Mouse (Mus musculus): Measurements from ENCODE around the gene Scml4. TPM values are rescaled to one million over a fixed set of nuclear protein-coding genes. Genes with fewer than 3 reads are reported as not detected.

The Scml4 gene
- polyA plus RNA-seq, 1 experiment: 1.9 TPM

DNA sequence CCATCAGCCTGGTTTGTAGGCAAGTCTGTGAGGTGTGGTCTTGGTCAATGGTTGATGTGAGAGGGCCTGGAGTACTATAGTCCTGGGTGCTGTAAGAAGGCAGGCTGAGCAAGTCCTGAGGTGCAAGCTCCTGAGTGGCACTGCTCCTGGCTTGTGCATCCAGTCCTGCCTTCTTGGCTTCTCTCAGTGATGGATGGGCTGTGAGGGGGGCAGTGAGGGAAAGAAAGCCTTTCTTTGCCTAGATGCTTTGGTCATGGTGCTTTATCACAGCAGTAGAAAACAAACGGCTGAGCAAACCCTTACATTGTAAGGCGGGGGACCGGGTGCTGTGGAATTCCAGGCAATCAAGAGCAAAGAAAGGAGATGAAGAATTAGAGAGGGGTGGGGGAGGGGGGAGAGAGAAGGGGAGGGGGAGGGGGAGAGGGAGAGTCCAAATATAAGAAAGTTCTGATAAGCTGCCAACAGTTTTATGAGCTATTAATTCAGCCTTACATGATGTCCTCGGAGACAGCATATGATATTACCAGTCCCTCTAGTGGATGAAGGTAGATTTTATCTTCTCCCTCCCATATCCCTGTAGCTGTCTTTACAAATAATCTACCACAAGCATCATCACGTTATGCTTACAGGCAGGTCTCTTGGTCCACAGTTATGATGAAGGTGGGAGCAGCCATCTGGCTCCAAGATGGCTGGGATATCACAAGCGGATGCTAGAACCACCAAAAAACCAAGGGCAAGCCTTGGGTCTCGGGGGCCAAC lies 121.0 kb downstream of the Scml4 start:
- no peak for DNase-seq (ENCODE audit: extremely low spot score in 1 of 2, low spot score in 1 of 2)

DNA sequence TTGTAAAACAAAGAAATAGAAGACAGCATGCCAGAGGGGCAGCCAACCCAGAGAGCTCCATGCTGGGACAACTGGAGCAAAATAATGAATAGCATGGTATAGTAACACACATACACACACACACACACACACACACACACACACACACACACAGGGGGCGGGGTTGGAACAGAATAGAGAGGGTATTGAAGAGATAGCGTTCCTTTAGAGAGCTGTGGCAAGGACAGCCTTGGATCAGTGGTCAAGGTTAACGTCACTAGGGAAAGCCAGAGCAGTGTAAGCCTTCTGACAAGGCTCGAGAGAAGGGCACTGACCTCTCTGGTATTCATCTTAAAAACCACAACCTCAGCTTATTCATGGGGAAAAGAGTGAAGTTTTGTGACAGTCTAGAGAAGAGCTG lies 124.7 kb downstream of the Scml4 start:
- no peak for DNase-seq (ENCODE audit: extremely low spot score in 1 of 2, low spot score in 1 of 2)

DNA sequence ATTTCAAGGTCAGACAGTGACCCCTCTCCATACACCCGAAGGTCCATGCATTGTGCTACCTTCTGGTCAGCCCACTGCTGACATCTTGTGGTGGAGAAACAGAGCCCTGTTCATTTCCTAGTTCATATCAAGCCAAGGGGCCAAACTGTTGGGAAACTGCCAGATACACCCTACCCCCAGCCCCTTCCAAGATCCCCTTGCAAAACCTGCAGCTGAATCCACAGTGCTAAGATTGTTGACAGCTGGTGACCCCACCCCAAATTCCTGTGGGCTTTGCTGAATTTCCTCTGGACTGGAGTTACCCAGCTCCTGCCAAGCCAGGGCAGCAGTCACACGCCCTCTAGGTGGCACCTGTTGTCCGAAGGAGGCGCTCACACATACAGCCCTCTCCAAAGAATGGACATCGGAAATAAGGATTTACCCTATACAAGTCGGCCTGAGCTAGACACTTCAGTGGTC lies 127.5 kb downstream of the Scml4 start:
- peak in 1 of 2 experiments; percentile 29 for DNase-seq (ENCODE audit: extremely low spot score in 1 of 2, low spot score in 1 of 2)

DNA sequence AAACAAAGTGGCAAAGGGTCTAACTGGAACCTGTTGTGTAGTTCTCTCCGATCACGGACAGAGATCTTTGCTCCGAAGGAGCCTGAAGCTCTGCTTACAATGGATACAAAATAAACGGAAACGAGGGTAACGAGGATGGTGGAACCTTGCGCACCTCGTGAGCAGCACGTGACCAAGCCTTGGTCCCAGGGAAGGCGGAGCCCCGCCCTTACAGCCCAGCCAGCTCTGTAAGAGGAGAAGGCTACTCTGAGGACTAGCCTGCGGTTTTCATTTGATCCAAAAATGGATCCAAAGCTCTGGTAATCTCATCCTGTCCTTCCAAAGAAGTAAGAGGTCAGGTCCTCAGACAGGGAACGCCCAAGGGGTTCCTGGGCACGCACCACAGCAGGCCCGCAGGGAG lies 128.5 kb downstream of the Scml4 start:
- DNase-seq (ENCODE audit: extremely low spot score in 1 of 2, low spot score in 1 of 2): no peak

DNA sequence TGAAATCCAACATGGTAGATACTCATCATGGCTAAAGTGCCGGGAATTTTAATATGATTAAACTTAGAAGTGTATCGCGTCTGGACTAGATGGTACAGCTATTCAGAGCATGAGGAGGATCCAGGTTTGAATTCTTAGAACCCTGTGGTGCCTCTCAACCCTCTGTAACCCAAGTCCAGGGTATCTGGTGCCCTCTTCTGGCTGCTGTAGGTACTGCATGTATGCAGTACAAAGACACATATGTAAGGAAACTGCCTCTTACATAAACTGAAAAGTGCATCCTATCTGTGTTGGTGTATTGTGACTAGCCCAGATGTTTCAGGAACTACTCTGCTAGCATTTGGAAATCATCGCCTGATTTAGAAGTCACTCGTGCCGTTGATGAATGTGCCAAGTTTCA lies 129.7 kb downstream of the Scml4 start:
- peak in 1 of 2 experiments; percentile 76 for DNase-seq (ENCODE audit: extremely low spot score in 1 of 2, low spot score in 1 of 2)

- no peak for DNase-seq (ENCODE audit: extremely low spot score in 1 of 2, low spot score in 1 of 2)
These were observed 130.8 kb downstream of the Scml4 start for GRCm38 (mm10) chr10:42991018-42991417.

- DNase-seq (ENCODE audit: extremely low spot score in 1 of 2, low spot score in 1 of 2): no peak
These were observed 134.2 kb downstream of the Scml4 start for GRCm38 (mm10) chr10:42994331-42994782.

DNA sequence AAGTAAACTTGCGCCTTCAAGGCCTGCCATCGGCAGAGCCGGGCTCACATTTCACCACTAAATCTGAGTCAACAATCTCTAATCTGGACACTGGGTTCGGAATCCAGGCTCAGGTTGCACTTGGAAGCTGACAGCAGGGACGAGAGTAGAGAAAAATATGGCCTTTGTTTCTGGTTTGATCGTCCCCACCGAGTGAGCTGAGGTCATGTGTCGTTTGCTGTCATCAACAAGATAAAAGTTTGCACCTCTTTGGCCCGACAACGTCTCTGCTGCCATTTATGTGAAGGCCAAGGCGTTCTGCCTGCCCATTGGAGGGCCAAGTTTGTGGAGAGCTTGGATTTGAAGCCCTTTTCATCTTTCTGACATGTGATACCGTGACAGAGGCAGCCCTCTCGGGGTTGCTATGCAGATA lies 135.3 kb downstream of the Scml4 start:
- no peak for DNase-seq (ENCODE audit: extremely low spot score in 1 of 2, low spot score in 1 of 2)

GRCm38 (mm10) chr10:42997278-42997677 lies 137.1 kb downstream of the Scml4 start:
- no peak for DNase-seq (ENCODE audit: extremely low spot score in 1 of 2, low spot score in 1 of 2)

GRCm38 (mm10) chr10:42999324-42999723 lies 139.2 kb downstream of the Scml4 start:
- DNase-seq (ENCODE audit: extremely low spot score in 1 of 2, low spot score in 1 of 2): no peak

GRCm38 (mm10) chr10:43001433-43001832 lies 141.3 kb downstream of the Scml4 start:
- DNase-seq (ENCODE audit: extremely low spot score in 1 of 2, low spot score in 1 of 2): no peak

DNA sequence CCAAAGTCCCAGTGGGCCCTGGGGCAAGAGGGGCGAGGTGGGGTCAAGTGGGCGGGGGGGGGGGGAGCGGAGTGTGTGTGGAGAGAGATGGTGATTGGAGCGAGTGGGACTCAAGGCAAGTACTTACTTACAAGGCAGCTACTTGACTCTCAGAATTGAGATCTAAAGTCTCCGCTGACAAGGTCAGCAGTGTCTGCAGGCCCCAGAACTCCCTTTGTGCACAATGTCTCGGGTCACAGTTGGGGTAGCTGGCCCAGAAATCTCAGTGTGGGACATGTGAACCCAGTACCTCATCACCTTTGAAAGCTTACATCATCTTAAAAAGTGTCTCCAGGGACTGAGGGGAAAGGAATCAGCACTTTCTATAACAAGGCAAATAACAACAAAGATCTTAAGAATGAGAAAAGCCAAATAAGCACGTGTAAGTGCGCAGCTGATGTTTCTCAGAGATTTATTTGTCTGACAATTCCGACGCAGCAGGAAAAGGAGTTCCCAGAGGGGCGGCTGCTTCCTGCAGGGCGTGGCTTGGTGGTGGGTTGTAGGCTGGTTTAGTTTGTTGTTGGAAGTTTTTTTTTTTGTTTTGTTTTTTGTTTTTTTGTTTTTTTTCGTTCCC lies 142.0 kb downstream of the Scml4 start:
- DNase-seq (ENCODE audit: extremely low spot score in 1 of 2, low spot score in 1 of 2): no peak

GRCm38 (mm10) chr10:43002721-43003465 lies 142.7 kb downstream of the Scml4 start:
- no peak for DNase-seq (ENCODE audit: extremely low spot score in 1 of 2, low spot score in 1 of 2)

DNA sequence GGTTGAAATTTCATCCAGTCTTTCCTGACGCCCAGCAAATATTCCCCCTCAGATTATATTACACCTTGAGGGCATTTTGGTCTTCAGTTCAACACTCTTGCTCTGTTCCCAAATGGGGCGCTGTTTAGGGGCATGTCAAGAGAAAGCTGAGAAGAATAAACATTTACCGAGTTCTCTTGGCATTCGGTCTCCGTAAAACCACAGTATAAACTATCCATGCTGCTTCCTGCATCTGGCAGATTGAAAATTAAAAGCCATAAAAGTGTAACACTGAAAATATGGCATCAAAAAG lies 143.2 kb downstream of the Scml4 start:
- DNase-seq (ENCODE audit: extremely low spot score in 1 of 2, low spot score in 1 of 2): no peak

GRCm38 (mm10) chr10:43004174-43004734 lies 144.1 kb downstream of the Scml4 start:
- no peak for DNase-seq (ENCODE audit: extremely low spot score in 1 of 2, low spot score in 1 of 2)

DNA sequence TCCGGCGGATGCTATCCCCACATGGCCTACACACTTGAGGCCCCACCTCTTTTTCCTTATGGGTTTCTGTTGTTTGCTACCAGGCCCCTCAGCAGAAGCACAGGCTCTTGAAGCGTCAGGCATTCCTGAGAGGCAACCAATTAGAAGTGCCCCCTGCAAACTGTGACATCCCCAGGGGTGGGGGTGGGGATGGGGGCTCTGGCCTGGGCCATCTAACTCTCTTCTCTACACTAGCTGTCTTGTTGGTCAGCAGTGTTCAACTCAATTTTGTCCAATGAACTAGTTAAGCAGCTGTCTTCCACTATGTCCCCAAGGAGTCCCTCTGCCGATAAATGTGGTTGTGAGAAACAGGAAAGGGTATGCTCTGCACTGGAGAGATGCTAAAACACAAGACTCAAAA lies 144.9 kb downstream of the Scml4 start:
- DNase-seq (ENCODE audit: extremely low spot score in 1 of 2, low spot score in 1 of 2): no peak

DNA sequence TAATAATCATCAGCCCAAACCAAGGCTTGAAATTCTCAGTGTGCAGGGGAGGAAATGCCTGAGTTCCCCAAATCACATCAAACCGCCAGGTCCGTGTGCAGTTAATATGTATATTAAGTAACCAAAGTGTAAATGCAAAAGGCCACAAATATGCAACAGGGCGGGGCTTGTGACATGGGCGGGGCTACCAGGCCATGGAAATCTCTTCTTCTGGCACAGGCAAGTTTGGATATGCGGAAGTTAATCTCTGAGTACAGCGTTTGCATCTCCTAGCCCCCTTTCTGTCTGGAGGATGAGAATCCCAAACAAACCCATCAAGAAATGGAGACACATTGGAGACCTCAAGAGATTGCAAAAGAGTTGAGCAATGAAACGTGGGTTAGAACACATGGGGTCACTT lies 145.5 kb downstream of the Scml4 start:
- no peak for DNase-seq (ENCODE audit: extremely low spot score in 1 of 2, low spot score in 1 of 2)

- no peak for DNase-seq (ENCODE audit: extremely low spot score in 1 of 2, low spot score in 1 of 2)
These were observed 146.4 kb downstream of the Scml4 start for GRCm38 (mm10) chr10:43006534-43006933.

- DNase-seq (ENCODE audit: extremely low spot score in 1 of 2, low spot score in 1 of 2): no peak
These were observed 147.9 kb downstream of the Scml4 start for GRCm38 (mm10) chr10:43008116-43008515.

All from frontal cortex, adult 2 months (tissue).